Mouse (Mus musculus): ENCODE measurements around the gene Col26a1.

GRCm38 (mm10) chr5:136692784-136693183 lies 190.2 kb downstream of the Col26a1 start, which contains the start of gene Myl10:
- TF ChIP-seq POLR2A (IDR thresholded peaks at IDR 0.05; ENCODE audit: insufficient read length, low read depth) (no peak), TCF12 (IDR thresholded peaks at IDR 0.05; ENCODE audit: insufficient read depth, poor library complexity, severe bottlenecking) (no peak), SRF (IDR thresholded peaks at IDR 0.05; ENCODE audit: control insufficient read depth, insufficient read length, low read depth) (no peak), REST (IDR thresholded peaks at IDR 0.05; ENCODE audit: insufficient read depth, insufficient read length) (no peak), POLR2AphosphoS2 (IDR thresholded peaks at IDR 0.05; ENCODE audit: insufficient read length, low read depth) (no peak), MAX (IDR thresholded peaks at IDR 0.05; ENCODE audit: low read depth) (no peak), USF1 (IDR thresholded peaks at IDR 0.05; ENCODE audit: low read depth) (no peak), E2F4 (IDR thresholded peaks at IDR 0.05; ENCODE audit: insufficient read depth) (no peak), MYOG (IDR thresholded peaks at IDR 0.05; ENCODE audit: control insufficient read depth in 1 of 3, insufficient read depth in 1 of 3, insufficient read length in 2 of 3, low read depth in 2 of 3) (no peak), MYOD1 (IDR thresholded peaks at IDR 0.05; ENCODE audit: control insufficient read depth in 1 of 3, insufficient read length in 2 of 3, low read depth in 2 of 3) (no peak)

Measured in myocyte (in vitro differentiated cells).